Mouse (Mus musculus): Measurements from ENCODE around the gene Myoz1. TPM values are rescaled to one million over a fixed set of nuclear protein-coding genes. Genes with fewer than 3 reads are reported as not detected.

The Myoz1 gene
- polyA plus RNA-seq, 1 experiment from 2014 or later: not detected

DNA sequence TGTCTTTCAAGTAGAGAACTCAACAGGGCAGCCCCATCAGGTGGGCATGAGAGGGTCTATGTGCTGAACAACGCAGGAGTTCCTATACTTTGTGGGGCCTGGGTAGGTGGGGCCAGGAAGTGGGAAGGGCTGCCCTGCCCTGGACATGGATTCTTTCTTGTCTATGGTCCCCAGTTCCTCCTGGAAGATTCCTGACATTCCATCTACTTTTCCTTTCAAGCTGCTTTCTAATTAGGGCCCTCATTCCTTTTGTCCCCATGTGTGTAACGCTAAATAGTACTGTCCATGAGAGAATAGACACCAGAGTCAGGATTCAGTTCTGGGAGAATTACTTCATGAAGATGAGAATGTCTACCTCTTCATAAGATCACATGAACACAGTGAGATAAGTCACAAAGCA lies 7.3 kb upstream of the Myoz1 start:
- WGBS: 69% methylated on average over 2 of the region's 2 CpGs
- Histone ChIP-seq H3K27me3 (ENCODE audit: control insufficient read depth, insufficient read depth, low read length) (peaks cover 6% of the 10 kb centered on the region), H3K27ac (ENCODE audit: low read depth, low read length) (no peak overlapping the region), H3K9ac (ENCODE audit: low read depth, low read length) (no peak overlapping the region), H3K4me3 (ENCODE audit: low read depth, low read length) (no peak overlapping the region), H3K4me1 (replicated peaks; ENCODE audit: control insufficient read depth, insufficient read depth, low read length) (0 out of 2 replicates have a peak, but pooled peaks cover 2% of the 10 kb centered on the region), H3K36me3 (ENCODE audit: control insufficient read depth, insufficient read depth, low read length) (no peaks in the 10 kb centered on the region), H3K9me3 (ENCODE audit: control insufficient read depth, low read length) (no peaks in the 10 kb centered on the region), H3K4me2 (replicated peaks; ENCODE audit: low read depth, low read length) (no peak overlapping the region)
- DNase-seq (ENCODE audit: low spot score) (no peak), ATAC-seq (ENCODE audit: low FRiP score) (no peak)

DNA sequence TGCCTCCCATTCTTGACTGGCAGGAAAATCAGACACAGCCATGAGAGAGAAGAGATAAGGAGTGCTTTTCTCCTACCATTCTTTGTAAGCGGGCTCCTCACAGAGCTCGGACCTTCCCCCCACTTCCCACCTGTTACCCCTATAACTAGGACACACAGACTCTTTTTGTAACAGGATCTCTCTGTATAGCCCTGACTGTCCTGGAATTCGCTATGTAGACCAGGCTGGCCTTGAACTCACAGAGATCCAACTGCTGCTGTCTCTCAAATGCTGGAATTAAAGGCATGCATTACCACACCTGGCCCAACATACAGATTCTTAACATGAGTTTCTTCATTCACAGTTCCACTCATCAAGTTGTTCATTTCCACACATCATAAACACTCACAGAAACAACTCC lies 6.4 kb upstream of the Myoz1 start:
- no peak overlapping the region for H3K4me2 ChIP-seq (replicated peaks; ENCODE audit: low read depth, low read length)
- H3K4me1 ChIP-seq (replicated peaks; ENCODE audit: control insufficient read depth, insufficient read depth, low read length): 0 out of 2 replicates have a peak, but pooled peaks cover 2% of the 10 kb centered on the region
- H3K27ac ChIP-seq (ENCODE audit: low read depth, low read length): no peak overlapping the region
- no peak overlapping the region for H3K9ac ChIP-seq (ENCODE audit: low read depth, low read length)
- no peak overlapping the region for H3K4me3 ChIP-seq (ENCODE audit: low read depth, low read length)
- peaks cover 6% of the 10 kb centered on the region for H3K27me3 ChIP-seq (ENCODE audit: control insufficient read depth, insufficient read depth, low read length)
- no peaks in the 10 kb centered on the region for H3K36me3 ChIP-seq (ENCODE audit: control insufficient read depth, insufficient read depth, low read length)
- ATAC-seq (ENCODE audit: low FRiP score): no peak
- WGBS: 90% methylated on average over 3 of the region's 3 CpGs
- no peak for DNase-seq (ENCODE audit: low spot score)
- H3K9me3 ChIP-seq (ENCODE audit: control insufficient read depth, low read length): no peaks in the 10 kb centered on the region

DNA sequence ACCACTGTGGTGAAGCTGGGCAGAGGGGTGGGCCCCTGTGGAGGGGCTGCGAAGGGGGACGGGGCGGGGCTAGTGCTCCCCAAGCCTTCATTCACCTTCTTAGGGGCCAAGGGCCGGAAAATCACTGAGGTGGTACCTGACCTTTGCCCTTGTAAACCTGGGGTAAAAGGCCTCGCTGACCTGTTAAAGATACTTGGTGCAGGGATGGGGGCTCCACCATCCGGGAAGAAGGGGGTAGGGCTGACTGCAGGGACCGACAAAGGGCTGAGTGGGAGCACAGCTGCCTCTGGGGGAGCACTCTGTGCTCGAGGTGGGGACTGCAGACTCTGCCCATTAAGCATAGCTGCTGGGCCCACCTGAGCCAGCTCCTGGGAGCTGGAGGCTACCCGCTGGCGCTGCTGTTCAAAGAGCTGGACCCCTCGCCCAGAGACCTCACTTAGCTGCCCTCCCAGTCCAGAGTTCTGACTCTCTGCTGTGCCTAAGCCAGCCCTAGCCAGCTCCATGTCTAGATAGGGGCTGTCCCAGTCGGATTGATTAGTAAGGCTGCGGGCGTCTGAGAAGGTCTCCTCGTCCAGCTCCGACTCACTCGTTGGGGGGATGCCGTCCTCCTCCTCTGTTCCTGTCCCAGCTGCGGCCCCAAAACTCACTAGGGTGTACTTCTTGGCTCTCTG lies 5.5 kb upstream of the Myoz1 start:
- 10% methylated on average over 19 of the region's 19 CpGs for WGBS
- no peaks in the 10 kb centered on the region for H3K9me3 ChIP-seq (ENCODE audit: control insufficient read depth, low read length)
- H3K27ac ChIP-seq (ENCODE audit: low read depth, low read length): peak overlapping the region; percentile 67; the same call in 1 of the 2 replicates
- no peaks in the 10 kb centered on the region for H3K36me3 ChIP-seq (ENCODE audit: control insufficient read depth, insufficient read depth, low read length)
- peak overlapping the region; percentile 96 for H3K4me2 ChIP-seq (replicated peaks; ENCODE audit: low read depth, low read length)
- ATAC-seq (ENCODE audit: low FRiP score) (peak; percentile 34), DNase-seq (ENCODE audit: low spot score) (peak; percentile 48)
- H3K4me3 ChIP-seq (ENCODE audit: low read depth, low read length): peak overlapping the region; percentile 55
- H3K27me3 ChIP-seq (ENCODE audit: control insufficient read depth, insufficient read depth, low read length): peaks cover 6% of the 10 kb centered on the region
- H3K9ac ChIP-seq (ENCODE audit: low read depth, low read length): peak overlapping the region; percentile 74
- 0 out of 2 replicates have a peak, but pooled peaks cover 2% of the 10 kb centered on the region for H3K4me1 ChIP-seq (replicated peaks; ENCODE audit: control insufficient read depth, insufficient read depth, low read length)

DNA sequence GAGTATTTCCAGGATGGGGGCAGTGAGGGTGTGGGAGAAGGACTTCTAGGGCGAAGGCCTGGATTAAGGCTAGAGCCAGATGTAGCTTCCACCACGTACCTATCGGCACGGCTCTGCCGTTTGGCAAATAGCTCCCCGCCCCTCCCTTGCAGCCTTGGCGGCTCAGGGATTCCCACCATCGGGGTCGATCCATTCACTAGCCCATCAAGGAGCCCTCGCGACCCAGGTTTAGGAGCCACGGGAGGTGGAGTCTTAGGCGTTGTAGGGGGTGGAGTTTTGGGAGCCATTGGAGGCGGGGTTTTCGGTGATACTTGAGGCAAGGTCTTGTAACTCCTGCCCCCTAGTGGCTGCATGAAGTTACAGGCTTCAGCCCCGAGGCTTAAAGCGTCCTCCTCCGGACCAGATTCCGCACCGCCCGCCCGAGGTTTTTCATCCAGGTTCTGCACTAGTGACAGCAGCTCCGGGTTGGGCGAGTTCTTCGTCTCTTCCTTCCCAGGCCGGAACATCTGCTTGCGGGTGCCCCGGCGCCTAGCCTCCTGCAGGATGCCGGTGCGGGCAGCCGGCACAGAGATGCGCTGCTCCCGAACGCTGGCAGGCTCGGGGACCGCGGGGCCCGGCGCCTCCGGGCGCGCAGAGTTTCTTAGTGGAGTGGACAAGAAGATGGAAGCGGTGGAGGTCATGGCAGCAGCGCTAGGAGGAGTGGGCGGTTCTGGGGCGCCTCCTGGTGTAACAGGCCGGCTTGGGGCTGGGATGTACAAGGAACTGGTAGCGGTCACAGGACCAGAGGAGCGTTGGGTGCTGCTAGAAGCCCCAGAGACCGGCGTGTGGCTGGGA lies 4.7 kb upstream of the Myoz1 start:
- 2% methylated on average over 52 of the region's 52 CpGs for WGBS
- H3K4me1 ChIP-seq (replicated peaks; ENCODE audit: control insufficient read depth, insufficient read depth, low read length): 0 out of 2 replicates have a peak, but pooled peaks cover 2% of the 10 kb centered on the region
- peak overlapping the region; percentile 67; the same call in 1 of the 2 replicates for H3K27ac ChIP-seq (ENCODE audit: low read depth, low read length)
- H3K36me3 ChIP-seq (ENCODE audit: control insufficient read depth, insufficient read depth, low read length): no peaks in the 10 kb centered on the region
- peak overlapping the region; percentile 55 for H3K4me3 ChIP-seq (ENCODE audit: low read depth, low read length)
- DNase-seq (ENCODE audit: low spot score) (peak; percentile 98), ATAC-seq (ENCODE audit: low FRiP score) (peak; percentile 88)
- H3K9ac ChIP-seq (ENCODE audit: low read depth, low read length): peak overlapping the region; percentile 74
- H3K4me2 ChIP-seq (replicated peaks; ENCODE audit: low read depth, low read length): peak overlapping the region; percentile 96
- H3K9me3 ChIP-seq (ENCODE audit: control insufficient read depth, low read length): no peaks in the 10 kb centered on the region
- H3K27me3 ChIP-seq (ENCODE audit: control insufficient read depth, insufficient read depth, low read length): peaks cover 6% of the 10 kb centered on the region

DNA sequence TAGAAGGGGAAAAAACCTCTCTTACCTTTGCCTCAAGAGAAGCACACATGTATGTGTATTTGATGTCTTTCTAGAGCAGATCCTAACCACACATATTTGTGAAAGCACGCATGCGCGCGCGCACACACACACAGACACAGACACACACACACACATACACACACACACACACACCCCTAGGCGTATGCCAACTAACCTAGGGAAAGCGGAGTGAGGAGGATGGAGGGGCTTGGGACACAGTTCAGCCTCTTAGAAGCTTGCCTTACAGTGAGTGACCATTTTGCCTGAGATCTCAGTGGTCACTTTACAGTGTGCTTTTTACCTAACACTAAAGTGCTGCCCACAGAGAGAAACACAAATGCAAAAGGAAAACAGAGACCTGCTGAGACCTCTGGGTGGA lies 3.3 kb upstream of the Myoz1 start:
- Histone ChIP-seq H3K9ac (ENCODE audit: low read depth, low read length) (no peak overlapping the region), H3K9me3 (ENCODE audit: control insufficient read depth, low read length) (no peaks in the 10 kb centered on the region), H3K36me3 (ENCODE audit: control insufficient read depth, insufficient read depth, low read length) (no peaks in the 10 kb centered on the region), H3K4me2 (replicated peaks; ENCODE audit: low read depth, low read length) (no peak overlapping the region), H3K27me3 (ENCODE audit: control insufficient read depth, insufficient read depth, low read length) (peaks cover 6% of the 10 kb centered on the region), H3K27ac (ENCODE audit: low read depth, low read length) (no peak overlapping the region), H3K4me3 (ENCODE audit: low read depth, low read length) (no peak overlapping the region), H3K4me1 (replicated peaks; ENCODE audit: control insufficient read depth, insufficient read depth, low read length) (0 out of 2 replicates have a peak, but pooled peaks cover 2% of the 10 kb centered on the region)
- ATAC-seq (ENCODE audit: low FRiP score) (no peak), DNase-seq (ENCODE audit: low spot score) (no peak)
- 98% methylated on average over 7 of the region's 7 CpGs for WGBS

DNA sequence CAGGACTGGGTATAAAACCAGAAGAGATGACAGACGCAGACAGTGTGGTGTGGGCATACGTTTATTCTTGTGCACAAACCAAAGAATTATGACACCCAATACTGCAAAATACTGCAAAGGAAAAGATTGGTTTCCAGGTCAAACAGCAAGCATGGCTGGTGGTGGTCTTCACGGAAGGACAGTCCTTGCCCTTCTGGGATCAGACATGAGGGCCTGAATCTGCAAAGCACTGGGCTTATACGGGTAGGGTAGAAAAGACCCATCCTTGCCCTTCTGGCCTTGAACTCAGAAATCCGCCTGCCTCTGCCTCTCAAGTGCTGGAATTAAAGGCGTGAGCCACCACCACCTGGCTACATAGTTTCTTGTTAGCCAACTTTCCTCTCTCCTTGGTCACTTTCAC lies 2.6 kb upstream of the Myoz1 start:
- peaks cover 6% of the 10 kb centered on the region for H3K27me3 ChIP-seq (ENCODE audit: control insufficient read depth, insufficient read depth, low read length)
- no peaks in the 10 kb centered on the region for H3K9me3 ChIP-seq (ENCODE audit: control insufficient read depth, low read length)
- no peak for DNase-seq (ENCODE audit: low spot score)
- 0 out of 2 replicates have a peak, but pooled peaks cover 2% of the 10 kb centered on the region for H3K4me1 ChIP-seq (replicated peaks; ENCODE audit: control insufficient read depth, insufficient read depth, low read length)
- no peak overlapping the region for H3K27ac ChIP-seq (ENCODE audit: low read depth, low read length)
- no peaks in the 10 kb centered on the region for H3K36me3 ChIP-seq (ENCODE audit: control insufficient read depth, insufficient read depth, low read length)
- H3K4me2 ChIP-seq (replicated peaks; ENCODE audit: low read depth, low read length): no peak overlapping the region
- WGBS: 88% methylated on average over 6 of the region's 6 CpGs
- H3K4me3 ChIP-seq (ENCODE audit: low read depth, low read length): no peak overlapping the region
- no peak overlapping the region for H3K9ac ChIP-seq (ENCODE audit: low read depth, low read length)
- no peak for ATAC-seq (ENCODE audit: low FRiP score)

DNA sequence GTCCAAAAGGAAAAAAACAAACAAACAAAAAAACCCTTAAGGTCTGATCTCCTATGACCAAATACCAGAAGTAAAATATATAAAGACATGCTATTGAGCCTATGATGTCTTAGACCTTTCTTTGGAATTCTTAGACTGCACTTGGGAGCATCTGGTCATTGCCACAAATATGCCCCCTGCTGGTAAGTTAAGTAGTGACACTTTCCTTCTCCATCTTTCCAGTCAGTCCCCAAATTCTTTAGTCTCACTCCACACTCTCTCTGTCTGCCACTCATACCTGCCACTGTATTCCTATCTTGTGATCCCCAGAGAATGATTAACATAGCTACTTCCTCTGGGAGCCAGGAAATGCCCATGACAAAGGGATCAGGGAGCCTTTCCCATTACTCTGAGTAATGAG lies 2.0 kb upstream of the Myoz1 start:
- no peak for ATAC-seq (ENCODE audit: low FRiP score)

DNA sequence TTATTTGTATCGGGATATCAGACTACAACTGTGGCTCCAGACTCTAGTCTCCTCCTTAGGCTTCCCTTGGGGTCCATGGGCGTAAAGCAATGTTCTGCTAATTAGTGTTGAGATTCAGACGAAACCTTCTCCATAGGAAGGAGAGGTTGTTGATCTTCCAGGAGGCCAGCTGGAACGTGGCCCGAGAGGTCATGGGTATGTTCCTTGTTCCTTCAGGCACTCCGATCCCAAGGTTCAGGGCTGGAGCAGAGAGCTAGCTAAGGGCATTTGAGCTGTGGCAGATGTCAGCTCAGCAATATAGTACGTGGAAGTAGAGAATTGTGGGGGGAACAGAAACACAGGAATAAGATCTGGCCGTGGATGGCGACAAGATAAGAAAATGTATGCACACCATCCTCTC lies 609 bp downstream of the Myoz1 start:
- H3K36me3 ChIP-seq (ENCODE audit: control insufficient read depth, insufficient read depth, low read length): no peaks in the 10 kb centered on the region
- no peak overlapping the region for H3K9ac ChIP-seq (ENCODE audit: low read depth, low read length)
- 78% methylated on average over 9 of the region's 9 CpGs for WGBS

More for the DNA sequence above, 2.0 kb upstream of the Myoz1 start:
- Histone ChIP-seq H3K4me1 (replicated peaks; ENCODE audit: control insufficient read depth, insufficient read depth, low read length) (0 out of 2 replicates have a peak, but pooled peaks cover 2% of the 10 kb centered on the region), H3K36me3 (ENCODE audit: control insufficient read depth, insufficient read depth, low read length) (no peaks in the 10 kb centered on the region), H3K9ac (ENCODE audit: low read depth, low read length) (no peak overlapping the region), H3K4me3 (ENCODE audit: low read depth, low read length) (no peak overlapping the region), H3K4me2 (replicated peaks; ENCODE audit: low read depth, low read length) (no peak overlapping the region), H3K27me3 (ENCODE audit: control insufficient read depth, insufficient read depth, low read length) (peaks cover 6% of the 10 kb centered on the region), H3K27ac (ENCODE audit: low read depth, low read length) (no peak overlapping the region), H3K9me3 (ENCODE audit: control insufficient read depth, low read length) (no peaks in the 10 kb centered on the region)
- peak; percentile 61 for DNase-seq (ENCODE audit: low spot score)

More for the DNA sequence above, 609 bp downstream of the Myoz1 start:
- DNase-seq (ENCODE audit: low spot score) (no peak), ATAC-seq (ENCODE audit: low FRiP score) (no peak)
- Histone ChIP-seq H3K4me3 (ENCODE audit: low read depth, low read length) (no peak overlapping the region), H3K9me3 (ENCODE audit: control insufficient read depth, low read length) (no peaks in the 10 kb centered on the region), H3K27ac (ENCODE audit: low read depth, low read length) (no peak overlapping the region), H3K27me3 (ENCODE audit: control insufficient read depth, insufficient read depth, low read length) (no peaks in the 10 kb centered on the region), H3K4me2 (replicated peaks; ENCODE audit: low read depth, low read length) (no peak overlapping the region), H3K4me1 (replicated peaks; ENCODE audit: control insufficient read depth, insufficient read depth, low read length) (no peaks in the 10 kb centered on the region)
